In the genomic region with DNA sequence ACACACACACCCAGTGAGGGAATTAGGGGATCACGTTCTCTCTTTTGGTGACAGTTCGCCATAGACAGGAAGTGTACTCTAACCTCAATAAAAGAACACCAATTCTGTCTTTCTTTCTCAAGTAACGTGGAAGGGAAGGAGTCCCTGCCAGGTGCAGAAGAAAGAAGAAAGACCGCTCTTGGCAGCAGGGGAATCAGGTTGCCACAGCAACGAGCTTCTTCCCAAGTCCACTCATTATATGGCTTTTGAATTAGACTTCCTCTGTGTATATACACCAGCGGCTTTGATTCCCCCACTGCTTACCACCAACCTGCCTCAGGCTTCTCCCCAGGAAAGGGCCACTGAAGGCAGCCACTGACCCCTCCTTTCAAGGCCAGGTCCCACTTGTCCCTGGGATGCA, we compare ENCODE assay signal across 19 mouse cellular contexts. TPM values are rescaled to one million over a fixed set of nuclear protein-coding genes. Genes with fewer than 3 reads are reported as not detected.
A peak's percentile ranks its signal among the peaks of the same experiment; 100 is the strongest.
DNase-seq lines count a peak whose midpoint lies in the region; ATAC-seq and TF ChIP-seq lines count a peak whose summit lies in the region.
"Had no signal": no experiment of that assay in that cellular context is flagged by ENCODE, and none has a peak within 500 bp of the region (broad histone marks: within the 10 kb centered on the region; RNA-seq: fewer than 3 reads in every experiment).

No protein-coding gene starts in this region.

- no peak overlapping the region for H3K9ac ChIP-seq in hindbrain, postnatal 0 days (replicated peaks; ENCODE audit: low read length)
- no peak overlapping the region for H3K9ac ChIP-seq in midbrain, embryonic 13.5 days (replicated peaks)
- H3K9ac ChIP-seq: embryonic facial prominence, embryonic 12.5 days; liver, embryonic 13.5 days had no signal

- no peaks in the 10 kb centered on the region for H3K36me3 ChIP-seq in hindbrain, postnatal 0 days (ENCODE audit: insufficient read depth, low read length)
- H3K36me3 ChIP-seq in hindbrain, embryonic 10.5 days = no peaks in the 10 kb centered on the region
- no peaks in the 10 kb centered on the region for H3K36me3 ChIP-seq in midbrain, embryonic 13.5 days
- H3K36me3 ChIP-seq: embryonic facial prominence, embryonic 12.5 days; heart, embryonic 10.5 days; limb, embryonic 10.5 days; liver, embryonic 13.5 days had no signal

- H3K27ac ChIP-seq in hindbrain, postnatal 0 days = peak overlapping the region; percentile 45; the same call in 1 of the 2 replicates
- no peak overlapping the region for H3K27ac ChIP-seq in hindbrain, embryonic 10.5 days
- peak overlapping the region; percentile 26; the same call in 1 of the 2 replicates for H3K27ac ChIP-seq in midbrain, embryonic 13.5 days
- H3K27ac ChIP-seq: embryonic facial prominence, embryonic 12.5 days; heart, embryonic 10.5 days; limb, embryonic 10.5 days; liver, embryonic 13.5 days had no signal

- peaks cover 8% of the 10 kb centered on the region; the same call in 1 of the 2 replicates for H3K4me1 ChIP-seq in hindbrain, postnatal 0 days (ENCODE audit: insufficient read depth, low read length)
- H3K4me1 ChIP-seq in hindbrain, embryonic 10.5 days (replicated peaks) = peaks cover 27% of the 10 kb centered on the region
- H3K4me1 ChIP-seq in midbrain, embryonic 13.5 days (replicated peaks) = peaks cover 14% of the 10 kb centered on the region
- H3K4me1 ChIP-seq: liver, embryonic 13.5 days had no signal

- 39% methylated on average over 6 of the region's 6 CpGs for WGBS in hindbrain, postnatal 0 days
- WGBS in hindbrain, embryonic 10.5 days = 67% methylated on average over 6 of the region's 6 CpGs
- 42% methylated on average over 6 of the region's 6 CpGs for WGBS in midbrain, embryonic 13.5 days

- DNase-seq in hindbrain, postnatal 0 days (ENCODE audit: low spot score) = peak; percentile 67
- DNase-seq in hindbrain, embryonic 10.5 days (ENCODE audit: low spot score) = no peak
- peak; percentile 76 for DNase-seq in brain, adult 2 months (ENCODE audit: low read depth, low spot score)
- no peak for DNase-seq in heart, postnatal 4 days
- DNase-seq: cerebellum, adult 11-12 months; gastrocnemius, postnatal 14 days; heart, postnatal 36 days; kidney, adult 9 months; liver, embryonic 13.5 days; thymus, adult 18-20 months had no signal

- no peak for TF ChIP-seq CTCF in hindbrain, postnatal 0 days (IDR thresholded peaks at IDR 0.05; ENCODE audit: low read depth)

- ATAC-seq in hindbrain, postnatal 0 days = peak; percentile 66
- ATAC-seq in CD4-positive, CD25-positive, alpha-beta regulatory T cell, adult 4 months = peak; percentile 47
- peak; percentile 56; the same call in 1 of the 2 replicates for ATAC-seq in midbrain, embryonic 13.5 days
- ATAC-seq in erythroid progenitor cell, adult 5-6 weeks (replicated peaks; ENCODE audit: low FRiP score, poor library complexity, severe bottlenecking) = no peak

- 0 out of 2 replicates have a peak, but pooled peaks cover 7% of the 10 kb centered on the region for H3K9me3 ChIP-seq in hindbrain, postnatal 0 days (ENCODE audit: low read length)
- H3K9me3 ChIP-seq in hindbrain, embryonic 10.5 days = no peaks in the 10 kb centered on the region
- H3K9me3 ChIP-seq in midbrain, embryonic 13.5 days = no peaks in the 10 kb centered on the region; the same call in 1 of the 2 replicates
- H3K9me3 ChIP-seq: embryonic facial prominence, embryonic 12.5 days; heart, embryonic 10.5 days; limb, embryonic 10.5 days; liver, embryonic 13.5 days had no signal

- H3K4me2 ChIP-seq in hindbrain, postnatal 0 days (ENCODE audit: low read depth, low read length) = no peak overlapping the region
- H3K4me2 ChIP-seq in midbrain, embryonic 13.5 days (replicated peaks) = no peak overlapping the region
- H3K4me2 ChIP-seq: embryonic facial prominence, embryonic 12.5 days; liver, embryonic 13.5 days had no signal

- H3K4me3 ChIP-seq in hindbrain, postnatal 0 days (ENCODE audit: low read length) = no peak overlapping the region
- H3K4me3 ChIP-seq in hindbrain, embryonic 10.5 days = no peak overlapping the region
- no peak overlapping the region for H3K4me3 ChIP-seq in midbrain, embryonic 13.5 days (replicated peaks)
- H3K4me3 ChIP-seq: embryonic facial prominence, embryonic 12.5 days; heart, embryonic 10.5 days; limb, embryonic 10.5 days; liver, embryonic 13.5 days; myocyte had no signal

- H3K27me3 ChIP-seq in hindbrain, postnatal 0 days (ENCODE audit: insufficient read depth, low read length) = no peaks in the 10 kb centered on the region
- no peaks in the 10 kb centered on the region for H3K27me3 ChIP-seq in hindbrain, embryonic 10.5 days (ENCODE audit: insufficient read depth, poor library complexity, severe bottlenecking)
- no peaks in the 10 kb centered on the region for H3K27me3 ChIP-seq in midbrain, embryonic 13.5 days
- H3K27me3 ChIP-seq: embryonic facial prominence, embryonic 12.5 days; liver, embryonic 13.5 days had no signal

RNA-seq across cellular contexts. Expression of gene Mchr1, which starts 19.8 kb away (rescaled TPM):
- total RNA-seq in hindbrain, postnatal 0 days (2014; rRNA removed) = 5.9 and 11.1 TPM in 2 replicates
- polyA plus RNA-seq in hindbrain, postnatal 0 days (2015; fragmentation: Nextera tagmentation; extraction: Ambion mirVana) = 7.0 and 7.8 TPM in 2 replicates
- polyA plus RNA-seq in hindbrain, embryonic 10.5 days (2016; fragmentation: Nextera tagmentation; extraction: Ambion mirVana) = 0.14 and 0.22 TPM in 2 replicates
- polyA plus RNA-seq in CD4-positive, CD25-positive, alpha-beta regulatory T cell, adult 4 months (2017; shearing (Covaris generic)) = not detected
- polyA plus RNA-seq in midbrain, embryonic 13.5 days (2015; fragmentation: Nextera tagmentation; extraction: Ambion mirVana) = 2.1 and 2.5 TPM in 2 replicates
- total RNA-seq in heart, postnatal 4 days (2021) = not detected
- total RNA-seq in erythroid progenitor cell, adult 5-6 weeks (2015; ENCODE audit: low replicate concordance) = not detected in 2 replicates
- total RNA-seq in erythroid progenitor cell, adult 5-6 weeks (2017; ENCODE audit: low replicate concordance) = not detected in 2 replicates
- total RNA-seq: CH12.LX; heart, postnatal 36 days; megakaryocyte, adult 5-6 weeks had no signal

Comparison
In these comparisons a context has a peak if more than half of its experiments do, and no peak if none do; other contexts are left out.
1. DNase-seq: peak in hindbrain, postnatal 0 days (single experiment) and brain, adult 2 months (single experiment); none in hindbrain, embryonic 10.5 days (single experiment) and heart, postnatal 4 days (single experiment).